Mouse (Mus musculus) ovary, postnatal 10 days (tissue): ENCODE results near the gene Crispld2.

Experiments
- DNase-seq: peaks from one replicate; pipeline ENCODE4 v3.0.0; 2022; ENCODE audit warnings: low spot score

The Crispld2 gene

DNA sequence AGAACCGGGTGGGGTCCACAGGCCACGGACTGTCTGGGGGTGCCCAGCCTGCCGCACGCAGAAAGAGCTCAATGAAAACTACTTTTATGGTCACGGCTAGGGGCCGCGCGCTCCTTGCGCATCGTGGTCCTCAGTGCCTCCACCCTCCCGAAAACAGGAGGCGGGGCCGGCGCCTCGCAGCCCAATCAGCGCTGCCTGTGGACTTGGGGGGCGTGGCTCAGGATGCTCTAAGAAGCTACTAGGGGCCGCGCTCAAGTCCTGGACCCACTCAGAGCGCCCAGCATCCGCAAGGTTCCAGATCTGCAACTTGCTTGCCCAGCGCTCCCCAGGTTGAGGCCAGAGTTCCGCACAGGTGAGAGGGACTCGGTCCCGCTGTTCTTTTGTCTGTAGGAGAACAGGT, at the start of gene Crispld2:
Gene Crispld2, plus strand, starts transcription at position 190 of the 400 bp plus-strand sequence.
- peak; percentile 43 for DNase-seq

DNA sequence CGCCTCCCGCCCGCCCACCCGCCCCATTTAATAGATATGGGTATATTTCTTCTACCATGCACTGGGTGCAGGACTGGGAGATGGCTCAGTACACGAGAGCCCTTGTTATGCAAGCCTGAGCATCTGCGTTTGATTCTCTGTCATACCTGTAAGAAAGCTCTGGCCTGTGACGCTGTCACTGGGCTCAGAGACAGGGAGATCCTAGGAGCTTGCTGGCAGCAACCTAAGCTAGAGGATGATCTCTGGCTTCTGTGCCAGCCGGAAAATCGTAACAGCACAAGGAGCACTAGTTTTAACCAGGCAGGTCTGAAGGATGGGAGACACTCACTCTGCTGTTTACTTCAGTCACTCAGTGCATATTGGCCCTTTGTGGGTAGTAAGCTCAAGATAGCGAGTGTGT, 48.6 kb upstream of the Crispld2 start:
- DNase-seq, result no peak

DNA sequence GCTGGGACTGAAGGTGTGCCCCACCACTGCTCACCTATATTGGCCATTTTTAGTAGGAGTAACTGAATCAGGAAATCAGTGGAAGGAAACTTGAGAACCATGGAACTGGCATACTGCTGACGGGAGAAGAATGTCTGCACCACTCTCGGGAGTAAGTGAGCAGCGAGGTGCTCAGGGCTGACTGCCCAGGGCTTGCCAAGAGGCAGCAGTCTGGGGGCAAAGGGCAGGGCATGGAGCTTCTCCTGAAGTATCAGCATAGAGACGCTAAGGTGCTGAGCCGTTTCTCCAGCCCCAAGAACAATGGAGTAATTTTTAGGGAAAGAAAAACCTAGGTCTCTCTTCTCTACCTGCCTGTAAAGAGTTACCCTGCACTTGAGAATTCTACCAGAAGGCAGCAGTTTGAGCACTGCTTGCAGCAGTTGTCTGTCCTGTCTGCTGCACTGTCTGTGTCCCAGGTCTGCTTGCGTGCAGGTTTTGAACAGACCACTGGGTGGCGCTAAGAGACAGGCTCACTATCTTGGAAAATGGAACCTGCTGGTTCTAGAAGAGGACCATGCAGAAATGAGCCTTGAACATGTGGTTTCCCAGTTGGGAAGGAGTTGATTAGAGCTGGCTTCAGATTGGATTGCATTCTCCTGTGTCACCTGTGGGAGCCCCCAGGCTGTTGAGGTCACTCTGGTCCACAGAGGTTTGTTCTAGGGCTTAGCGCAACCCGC, 48.0 kb upstream of the Crispld2 start:
- DNase-seq, result peak; percentile 60

DNA sequence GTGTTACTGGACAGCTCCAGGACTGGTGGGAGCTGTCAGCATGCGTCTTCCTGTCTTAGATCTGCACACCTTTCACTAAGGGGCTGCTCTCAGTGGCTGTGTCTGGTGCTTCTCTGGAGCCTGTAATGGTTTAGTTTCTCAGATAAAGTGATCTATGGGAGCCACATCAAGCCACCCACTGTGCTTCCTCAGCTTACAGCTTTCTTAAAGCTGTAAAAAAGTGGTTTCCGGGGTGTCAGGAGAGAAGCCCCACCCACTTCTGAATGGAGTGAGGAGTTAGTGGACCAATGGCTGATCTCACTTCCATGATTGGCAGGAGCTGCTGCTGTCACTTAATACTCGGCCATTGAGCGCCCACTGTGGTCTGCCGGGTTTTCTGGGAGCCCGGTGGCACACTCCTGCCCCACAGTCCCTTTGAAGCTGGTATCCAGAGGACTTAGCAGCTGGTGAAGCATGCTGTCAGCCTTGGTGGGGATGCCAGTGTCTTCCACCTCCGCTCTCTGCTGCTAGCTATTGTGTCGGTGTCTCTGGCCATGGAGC, 45.8 kb upstream of the Crispld2 start:
- no peak for DNase-seq

DNA sequence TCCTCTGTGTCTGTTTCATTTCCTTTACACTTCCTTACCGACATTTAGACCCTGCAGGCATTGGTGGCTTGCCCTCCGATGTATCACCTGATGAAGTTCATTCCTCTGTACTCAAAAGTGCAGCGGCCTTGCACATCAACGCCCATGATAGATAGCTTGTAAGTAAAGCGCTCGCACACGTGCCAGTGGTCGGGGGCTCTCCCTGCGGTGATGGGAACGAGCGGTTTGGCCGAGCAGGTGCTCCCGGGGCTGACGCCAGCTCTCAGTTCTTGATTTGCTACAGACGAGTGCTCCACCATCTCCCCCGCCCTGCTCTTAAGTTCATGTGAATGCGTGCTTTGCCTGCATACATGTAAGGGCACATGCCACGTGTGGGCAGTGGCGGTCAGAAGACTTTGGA, 44.6 kb upstream of the Crispld2 start:
- no peak for DNase-seq

- no peak for DNase-seq
Measured at GRCm38 (mm10) chr8:119948340-119948739, 43.9 kb upstream of the Crispld2 start.

GRCm38 (mm10) chr8:119952282-119952681, 40.0 kb upstream of the Crispld2 start:
- DNase-seq, result no peak

DNA sequence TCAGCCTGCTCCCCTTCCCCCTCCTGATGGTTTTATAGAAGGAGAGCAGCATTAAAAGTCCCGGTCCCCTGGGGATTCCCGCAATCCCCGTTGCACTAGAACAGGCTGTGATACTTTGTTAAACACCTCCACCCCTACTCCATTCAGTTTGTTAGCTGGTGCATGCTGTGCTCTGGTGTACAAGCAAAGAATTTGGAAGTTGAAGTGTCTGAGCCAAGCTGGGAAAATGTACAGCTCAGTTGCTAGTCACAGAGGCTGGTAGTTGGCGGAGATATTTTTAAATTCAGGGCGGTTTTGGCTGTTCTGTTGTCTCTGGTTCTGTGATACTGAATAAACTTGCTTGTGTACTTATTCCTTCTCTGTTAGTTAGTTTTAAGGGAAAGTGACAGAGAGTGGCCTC, 39.5 kb upstream of the Crispld2 start:
- DNase-seq, result no peak

DNA sequence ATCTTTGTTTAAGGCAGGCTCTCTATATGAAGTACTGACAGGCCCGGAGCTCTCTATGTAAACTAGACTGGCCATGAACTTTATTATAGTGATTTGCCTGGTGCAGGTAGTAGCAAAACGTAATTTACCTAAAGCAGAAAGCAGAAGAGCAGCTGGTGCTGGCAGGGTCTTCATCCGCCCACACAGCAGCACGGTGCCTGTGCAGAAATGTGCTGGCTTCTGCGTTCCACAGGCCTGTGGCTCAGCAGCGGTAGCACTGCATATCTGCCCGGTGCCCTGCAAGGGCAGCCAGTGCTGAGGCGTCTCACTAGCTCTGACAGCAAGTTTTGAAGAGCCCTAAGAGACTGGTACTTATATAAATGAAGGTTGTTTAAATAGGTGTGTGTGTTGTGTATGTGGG, 36.9 kb upstream of the Crispld2 start:
- DNase-seq, result no peak

GRCm38 (mm10) chr8:119958076-119958475, 34.2 kb upstream of the Crispld2 start:
- no peak for DNase-seq

- DNase-seq, result no peak
Measured at GRCm38 (mm10) chr8:119960531-119961104, 31.6 kb upstream of the Crispld2 start.

DNA sequence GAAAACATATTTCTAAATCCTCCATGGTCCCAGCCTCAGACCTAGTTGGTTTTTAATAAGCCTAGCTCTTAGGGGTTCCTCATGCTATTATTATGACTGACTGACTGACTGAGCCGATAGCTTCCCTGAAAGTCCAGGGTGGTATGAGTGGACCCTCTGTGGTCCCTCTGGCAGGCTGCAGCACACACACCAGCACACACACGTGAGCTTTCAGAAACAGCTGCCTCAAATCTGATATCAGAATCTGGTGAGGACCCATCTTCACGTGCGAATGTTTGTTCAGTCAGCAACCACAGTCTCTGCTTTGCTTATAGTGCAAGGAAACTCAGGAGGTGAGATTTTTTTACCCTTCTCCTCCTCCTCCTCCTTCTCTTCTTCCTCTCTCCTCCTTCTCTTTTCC, 27.4 kb upstream of the Crispld2 start:
- no peak for DNase-seq

DNA sequence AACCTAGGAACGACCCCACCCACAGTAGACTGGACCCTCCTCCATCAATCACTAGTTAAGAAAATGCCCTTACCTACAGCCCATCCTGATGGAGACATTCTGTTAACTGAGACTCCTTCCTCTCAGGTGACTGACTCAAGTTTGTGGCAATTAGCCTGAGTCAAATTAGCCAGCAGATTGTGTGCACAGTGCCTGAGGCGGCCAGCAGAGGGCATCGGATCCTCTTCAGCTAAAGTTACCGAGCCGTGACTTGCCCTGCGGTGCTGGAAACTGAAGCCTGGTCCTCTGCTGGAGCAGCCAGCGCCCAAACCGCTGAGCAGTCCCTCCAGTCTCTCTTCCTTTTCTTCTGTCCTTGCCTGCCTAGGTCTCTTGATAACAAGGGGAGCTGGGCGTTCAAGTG, 24.8 kb upstream of the Crispld2 start:
- DNase-seq, result no peak

GRCm38 (mm10) chr8:119970169-119970568, 22.1 kb upstream of the Crispld2 start:
- no peak for DNase-seq

DNA sequence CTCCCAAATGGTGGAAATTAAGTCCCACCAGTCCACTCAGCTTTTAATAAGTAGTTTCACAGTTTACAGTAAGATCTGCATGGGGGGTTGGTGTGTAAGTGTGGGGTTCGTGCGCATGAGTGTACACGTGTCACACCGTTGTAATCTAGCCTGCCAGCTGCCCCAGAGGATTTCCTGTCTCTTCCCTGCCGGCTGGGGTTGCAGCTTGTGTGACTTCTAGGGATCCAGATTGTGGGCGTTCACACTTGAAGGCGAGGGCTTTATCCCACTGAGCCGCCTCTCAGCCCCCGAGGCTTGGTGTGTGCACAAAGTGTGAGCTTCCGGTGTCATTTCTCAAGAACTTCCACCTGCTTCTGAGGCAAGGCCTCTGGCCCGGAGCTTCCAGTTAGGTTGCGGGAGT, 19.7 kb upstream of the Crispld2 start:
- no peak for DNase-seq

DNA sequence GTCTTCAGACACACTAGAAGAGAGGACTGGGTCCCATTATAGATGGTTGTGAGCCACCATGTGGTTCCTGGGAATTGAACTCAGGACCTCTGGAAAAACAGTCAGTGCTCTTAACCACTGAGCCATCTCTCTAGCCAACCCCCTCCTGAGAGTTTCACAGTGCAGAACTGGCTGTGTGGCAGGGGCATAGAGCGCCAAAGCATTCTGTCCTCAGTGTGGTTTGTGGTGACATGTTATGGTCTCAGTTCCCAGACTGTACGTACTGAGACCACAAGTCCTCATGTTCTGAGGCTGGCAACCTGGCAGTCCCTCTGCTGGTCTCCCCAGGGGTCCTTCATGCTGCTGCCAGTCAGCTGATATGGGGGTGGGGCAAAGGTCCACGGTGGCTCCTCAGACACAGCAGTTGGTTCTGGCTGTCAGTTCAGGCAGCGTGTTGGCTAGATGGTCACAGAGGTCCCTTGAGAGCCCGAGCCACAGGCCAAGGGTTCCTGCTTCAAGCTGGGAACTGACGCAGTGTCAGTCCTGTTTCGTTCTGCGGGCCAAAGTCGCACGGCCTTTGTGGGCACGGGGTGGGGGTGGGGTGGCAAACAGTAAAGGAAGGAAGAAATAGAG, 13.4 kb upstream of the Crispld2 start:
- DNase-seq, result no peak

- no peak for DNase-seq
Measured at GRCm38 (mm10) chr8:119981253-119981652, 11.0 kb upstream of the Crispld2 start.

DNA sequence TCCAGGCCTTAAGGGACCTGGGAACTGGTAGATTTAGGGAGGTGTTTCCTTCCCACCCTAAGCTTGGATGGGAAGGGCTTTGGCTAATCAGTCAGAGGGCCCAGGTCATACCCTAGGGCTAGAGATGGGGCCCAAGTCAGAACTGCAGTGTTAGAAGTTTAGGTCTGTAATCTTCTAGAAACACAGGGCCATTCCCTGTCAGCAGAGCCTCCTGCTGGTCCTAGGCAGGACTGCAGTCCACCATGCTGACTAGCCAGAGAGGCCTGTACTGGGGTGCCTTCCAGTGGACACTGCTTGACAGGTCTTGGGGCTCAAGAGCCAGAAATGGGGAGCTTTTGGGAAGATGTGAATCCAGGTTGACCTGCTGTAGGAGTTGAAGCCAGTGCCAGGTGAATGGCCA, 8.2 kb upstream of the Crispld2 start:
- DNase-seq, result no peak

- DNase-seq, result no peak
Measured at GRCm38 (mm10) chr8:119986174-119986573, 6.1 kb upstream of the Crispld2 start.

GRCm38 (mm10) chr8:119988087-119988486, 4.2 kb upstream of the Crispld2 start:
- DNase-seq, result no peak

GRCm38 (mm10) chr8:119994114-119994513, 1.9 kb downstream of the Crispld2 start:
- no peak for DNase-seq

DNA sequence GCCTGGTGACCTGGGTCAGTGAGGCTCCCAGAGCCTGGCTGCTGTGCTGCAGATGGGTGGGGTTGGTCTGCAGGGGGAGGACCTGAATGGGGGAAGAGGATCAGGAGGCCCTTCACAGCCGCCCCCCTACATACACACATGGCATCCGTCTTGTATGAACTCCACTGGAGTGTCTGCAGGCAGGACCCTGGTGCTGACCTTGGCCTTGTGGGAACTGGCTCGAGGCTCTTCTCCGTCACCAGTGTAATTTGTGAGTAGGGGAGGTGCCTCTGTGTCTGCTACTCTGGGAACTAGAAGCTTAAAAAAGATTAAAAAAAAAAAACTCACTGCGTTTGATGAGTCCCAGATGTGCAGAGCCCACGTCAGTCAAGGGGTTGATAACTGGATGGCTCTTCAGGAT, 2.3 kb downstream of the Crispld2 start:
- DNase-seq, result no peak

DNA sequence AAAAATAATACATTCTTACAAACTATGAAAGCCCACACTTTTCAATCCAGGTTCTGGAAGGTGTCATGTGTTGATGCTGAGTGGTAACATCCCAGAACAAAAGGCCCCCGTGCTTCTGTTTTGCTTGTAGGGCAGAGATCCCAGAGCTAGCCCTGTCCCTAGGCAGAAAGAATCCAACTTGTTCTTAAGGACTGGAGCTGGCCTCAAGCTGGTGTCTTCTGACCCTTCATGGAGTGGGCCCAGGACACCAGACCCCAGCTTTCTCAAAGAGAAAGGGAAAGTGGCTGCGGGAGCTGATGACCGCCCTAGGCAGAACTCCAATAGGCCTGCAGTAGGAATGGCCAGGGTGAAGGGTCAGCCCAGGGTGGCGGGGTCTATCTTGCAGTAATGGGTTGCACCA, 5.0 kb downstream of the Crispld2 start:
- no peak for DNase-seq
